Mouse (Mus musculus) cerebellum, adult 9-10 months (tissue): ENCODE results near the gene Smyd4.
A peak's percentile ranks its signal among the peaks of the same experiment; 100 is the strongest.
"Not testable (repeated sequence)": the region's sequence is repeated elsewhere in the genome, so short reads cannot be mapped to it uniquely, and the experiment has no call there.

Experiments
- DNase-seq: peaks from one replicate; pipeline ENCODE4 v3.0.0; 2022

Smyd4 gene

GRCm38 (mm10) chr11:75346556-75347187 lies 1.6 kb upstream of the Smyd4 start:
- no peak for DNase-seq

GRCm38 (mm10) chr11:75347188-75347585 lies 1.0 kb upstream of the Smyd4 start:
- DNase-seq: no peak

GRCm38 (mm10) chr11:75347596-75347995 lies 637 bp upstream of the Smyd4 start:
- no peak for DNase-seq

GRCm38 (mm10) chr11:75348890-75349261 lies 643 bp downstream of the Smyd4 start:
- DNase-seq: no peak

- DNase-seq: no peak
These were observed 3.0 kb downstream of the Smyd4 start for GRCm38 (mm10) chr11:75351225-75351624.

- DNase-seq: no peak
These were observed 7.2 kb downstream of the Smyd4 start for GRCm38 (mm10) chr11:75355475-75355874.

GRCm38 (mm10) chr11:75377125-75377524 lies 28.9 kb downstream of the Smyd4 start:
- no peak for DNase-seq

GRCm38 (mm10) chr11:75378786-75379185 lies 30.6 kb downstream of the Smyd4 start:
- not testable (repeated sequence) for DNase-seq

- not testable (repeated sequence) for DNase-seq
These were observed 35.3 kb downstream of the Smyd4 start for GRCm38 (mm10) chr11:75383529-75383928.

- no peak for DNase-seq
These were observed 47.4 kb downstream of the Smyd4 start for GRCm38 (mm10) chr11:75395611-75396010.

GRCm38 (mm10) chr11:75397452-75397851 lies 49.2 kb downstream of the Smyd4 start:
- no peak for DNase-seq

- DNase-seq: peak; percentile 49
These were observed 51.2 kb downstream of the Smyd4 start for GRCm38 (mm10) chr11:75399411-75399841.

GRCm38 (mm10) chr11:75400099-75400498 lies 51.9 kb downstream of the Smyd4 start:
- peak; percentile 43 for DNase-seq

- DNase-seq: peak; percentile 52
These were observed 54.0 kb downstream of the Smyd4 start for GRCm38 (mm10) chr11:75402271-75402690.

- DNase-seq: no peak
These were observed 55.2 kb downstream of the Smyd4 start for GRCm38 (mm10) chr11:75403301-75404052.

- DNase-seq: peak; percentile 36
These were observed 56.6 kb downstream of the Smyd4 start for GRCm38 (mm10) chr11:75404801-75405200.

- no peak for DNase-seq
These were observed 57.9 kb downstream of the Smyd4 start for GRCm38 (mm10) chr11:75406104-75406503.

- no peak for DNase-seq
These were observed 58.6 kb downstream of the Smyd4 start for GRCm38 (mm10) chr11:75406865-75407264.

- no peak for DNase-seq
These were observed 61.7 kb downstream of the Smyd4 start for GRCm38 (mm10) chr11:75409679-75410575.

- no peak for DNase-seq
These were observed 62.4 kb downstream of the Smyd4 start for GRCm38 (mm10) chr11:75410591-75410990.

GRCm38 (mm10) chr11:75415096-75415495 lies 66.9 kb downstream of the Smyd4 start:
- no peak for DNase-seq

GRCm38 (mm10) chr11:75415994-75416393 lies 67.8 kb downstream of the Smyd4 start:
- no peak for DNase-seq

GRCm38 (mm10) chr11:75420037-75420436 lies 71.8 kb downstream of the Smyd4 start:
- DNase-seq: no peak
